Mouse (Mus musculus) heart, adult 18-20 months (tissue): ENCODE data around the gene Slc25a5. TPM values are rescaled to one million over a fixed set of nuclear protein-coding genes. Genes with fewer than 3 reads are reported as not detected.
A peak's percentile ranks its signal among the peaks of the same experiment; 100 is the strongest.

Source experiments
- DNase-seq, 2 experiments: peaks; one replicate each; pipeline ENCODE4 v3.0.0; 2021 to 2022; ENCODE audit warnings: mixed read lengths in 1 of 2
- total RNA-seq, 2 experiments: library from RNA; stranded (reverse); gene quantifications; 2 replicates each; pipeline ENCODE4 v1.2.3; 2021

The Slc25a5 gene
- total RNA-seq, 2 experiments from 2014 or later, result 369 to 422 TPM

- DNase-seq, result no peak
Measured at GRCm38 (mm10) chrX:36799131-36799879, 3.9 kb downstream of the Slc25a5 start.

- DNase-seq, result peak in 1 of 2 experiments; percentile 13
Measured at GRCm38 (mm10) chrX:36803189-36803588, 7.7 kb downstream of the Slc25a5 start.

GRCm38 (mm10) chrX:36804196-36804595 lies 8.7 kb downstream of the Slc25a5 start:
- DNase-seq, result peak; percentile 55 to 79

GRCm38 (mm10) chrX:36805466-36806235 lies 10.2 kb downstream of the Slc25a5 start:
- no peak for DNase-seq

GRCm38 (mm10) chrX:36807360-36808317 lies 12.2 kb downstream of the Slc25a5 start:
- peak; percentile 88 to 93 for DNase-seq

GRCm38 (mm10) chrX:36808318-36808683 lies 12.8 kb downstream of the Slc25a5 start:
- no peak for DNase-seq

GRCm38 (mm10) chrX:36811377-36811776 lies 15.9 kb downstream of the Slc25a5 start:
- peak in 1 of 2 experiments; percentile 43 for DNase-seq

- DNase-seq, result no peak
Measured at GRCm38 (mm10) chrX:36814161-36814836, 18.8 kb downstream of the Slc25a5 start.

GRCm38 (mm10) chrX:36815022-36815421 lies 19.6 kb downstream of the Slc25a5 start:
- DNase-seq, result no peak

- no peak for DNase-seq
Measured at GRCm38 (mm10) chrX:36815439-36815838, 20.0 kb downstream of the Slc25a5 start.

- no peak for DNase-seq
Measured at GRCm38 (mm10) chrX:36816368-36816899, 21.0 kb downstream of the Slc25a5 start.

GRCm38 (mm10) chrX:36816953-36817441 lies 21.5 kb downstream of the Slc25a5 start:
- no peak for DNase-seq

GRCm38 (mm10) chrX:36819575-36819974 lies 24.1 kb downstream of the Slc25a5 start:
- no peak for DNase-seq

GRCm38 (mm10) chrX:36820201-36820600 lies 24.8 kb downstream of the Slc25a5 start:
- peak; percentile 48 to 57 for DNase-seq

- DNase-seq, result no peak
Measured at GRCm38 (mm10) chrX:36823932-36824711, 28.7 kb downstream of the Slc25a5 start.

- DNase-seq, result peak in 1 of 2 experiments; percentile 8
Measured at GRCm38 (mm10) chrX:36825032-36825431, 29.6 kb downstream of the Slc25a5 start.

GRCm38 (mm10) chrX:36826873-36827272 lies 31.4 kb downstream of the Slc25a5 start:
- DNase-seq, result no peak

- DNase-seq, result peak; percentile 60 to 65
Measured at GRCm38 (mm10) chrX:36830271-36830670, 34.8 kb downstream of the Slc25a5 start.

- peak in 1 of 2 experiments; percentile 36 for DNase-seq
Measured at GRCm38 (mm10) chrX:36831632-36832031, 36.2 kb downstream of the Slc25a5 start.

GRCm38 (mm10) chrX:36833397-36834084 lies 38.1 kb downstream of the Slc25a5 start:
- peak; percentile 33 to 86 for DNase-seq
